Mouse (Mus musculus) cerebellum, adult 18-20 months (tissue): ENCODE results near the gene Fam45a.
"Not testable (repeated sequence)": the region's sequence is repeated elsewhere in the genome, so short reads cannot be mapped to it uniquely, and the experiment has no call there.

Experiments
- DNase-seq, 2 experiments: peaks; one replicate each; pipeline ENCODE4 v3.0.0; 2021

Fam45a gene

GRCm38 (mm10) chr19:60845731-60846130 lies 34.3 kb downstream of the Fam45a start:
- DNase-seq, result no peak

GRCm38 (mm10) chr19:60860868-60861700 lies 49.7 kb downstream of the Fam45a start, which contains the start of gene Sfxn4:
Sfxn4 (minus strand) TSS chr19:60861479.
- DNase-seq, result peak; percentile 88 to 95

- DNase-seq, result not testable (repeated sequence)
Observed at GRCm38 (mm10) chr19:60866169-60866568, 54.8 kb downstream of the Fam45a start.

- DNase-seq, result no peak
Observed at GRCm38 (mm10) chr19:60870489-60870888, 59.1 kb downstream of the Fam45a start.

GRCm38 (mm10) chr19:60871366-60871765 lies 60.0 kb downstream of the Fam45a start:
- DNase-seq, result no peak

GRCm38 (mm10) chr19:60872272-60872671 lies 60.9 kb downstream of the Fam45a start:
- DNase-seq, result no peak

- DNase-seq, result peak; percentile 18 to 23
Observed at GRCm38 (mm10) chr19:60873501-60873900, 62.1 kb downstream of the Fam45a start.

GRCm38 (mm10) chr19:60874064-60874694 lies 62.8 kb downstream of the Fam45a start, which contains the start of gene Prdx3:
Prdx3 (minus strand) TSS chr19:60874556.
- DNase-seq, result peak; percentile 95 to 97

- peak; percentile 42 to 47 for DNase-seq
Observed at GRCm38 (mm10) chr19:60883129-60883528, 71.7 kb downstream of the Fam45a start.
